Mouse (Mus musculus): Measurements from ENCODE around the gene Rnf11. TPM values are rescaled to one million over a fixed set of nuclear protein-coding genes. Genes with fewer than 3 reads are reported as not detected.
A peak's percentile ranks its signal among the peaks of the same experiment; 100 is the strongest.

Gene Rnf11
- polyA plus RNA-seq, 1 experiment from 2014 or later: 51.7 TPM

DNA sequence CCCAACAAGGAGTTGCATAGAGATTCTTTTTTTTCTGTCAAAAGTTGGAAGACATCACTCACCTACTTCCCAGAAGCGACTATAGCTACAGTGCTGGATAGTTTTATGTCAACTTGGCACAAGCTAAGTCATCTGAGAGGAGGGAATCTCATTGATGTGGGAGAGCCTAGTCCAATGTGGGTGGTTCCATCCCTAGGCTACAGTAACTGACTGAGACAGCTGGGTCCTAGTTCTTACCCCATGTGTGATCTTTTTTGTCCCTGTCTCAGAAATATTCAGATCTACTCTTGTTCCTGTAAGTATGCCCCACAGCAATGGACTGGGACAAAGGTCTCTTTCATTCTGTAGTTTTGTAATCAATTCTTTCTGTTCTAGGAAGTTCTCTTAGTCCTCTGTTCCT is 66.5 kb downstream of the Rnf11 start:
- Histone ChIP-seq H3K27ac (ENCODE audit: low read length) (no peak overlapping the region), H3K9me3 (ENCODE audit: low read length) (no peaks in the 10 kb centered on the region), H3K4me3 (ENCODE audit: low read depth, low read length) (no peak overlapping the region), H3K9ac (replicated peaks; ENCODE audit: low read depth) (no peak overlapping the region), H3K27me3 (replicated peaks; ENCODE audit: insufficient read depth, low read length) (no peaks in the 10 kb centered on the region; the same call in 1 of the 2 replicates), H3K36me3 (ENCODE audit: insufficient read depth, low read length) (no peaks in the 10 kb centered on the region), H3K4me1 (ENCODE audit: insufficient read depth, low read depth, low read length) (no peaks in the 10 kb centered on the region), H3K4me2 (replicated peaks; ENCODE audit: low read depth, low read length) (no peak overlapping the region)
- TF ChIP-seq CTCF (IDR thresholded peaks at IDR 0.05) (no peak), EP300 (IDR thresholded peaks at IDR 0.05) (no peak)
- WGBS: 68% methylated on average over 1 of the region's 1 CpGs
- DNase-seq (ENCODE audit: low spot score): no peak
- no peak for ATAC-seq

DNA sequence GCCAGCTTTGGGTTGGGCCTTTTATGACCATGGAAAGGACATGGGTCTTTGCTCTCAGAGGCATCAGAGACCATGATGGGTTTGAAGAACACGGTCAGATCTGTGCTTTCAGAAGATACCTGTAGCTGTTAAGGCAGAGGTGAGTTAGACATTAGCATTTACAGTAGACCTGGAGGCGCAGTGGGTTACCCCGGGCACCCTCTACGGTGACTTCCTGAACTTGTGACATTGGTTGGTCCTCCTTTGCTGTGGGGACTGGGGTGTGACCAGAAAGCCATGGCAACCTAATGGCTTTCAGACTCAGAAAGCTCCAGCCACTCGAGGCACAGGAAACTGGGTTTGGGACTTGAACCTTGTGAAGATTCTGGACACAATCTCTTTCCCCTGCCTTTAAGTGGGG is 72.3 kb downstream of the Rnf11 start:
- H3K4me2 ChIP-seq (replicated peaks; ENCODE audit: low read depth, low read length): no peak overlapping the region
- no peaks in the 10 kb centered on the region for H3K36me3 ChIP-seq (ENCODE audit: insufficient read depth, low read length)
- H3K4me3 ChIP-seq (ENCODE audit: low read depth, low read length): no peak overlapping the region
- H3K9me3 ChIP-seq (ENCODE audit: low read length): no peaks in the 10 kb centered on the region
- DNase-seq (ENCODE audit: low spot score): no peak
- H3K9ac ChIP-seq (replicated peaks; ENCODE audit: low read depth): no peak overlapping the region
- no peaks in the 10 kb centered on the region for H3K4me1 ChIP-seq (ENCODE audit: insufficient read depth, low read depth, low read length)
- no peaks in the 10 kb centered on the region for H3K27me3 ChIP-seq (replicated peaks; ENCODE audit: insufficient read depth, low read length)
- no peak for ATAC-seq
- TF ChIP-seq CTCF (IDR thresholded peaks at IDR 0.05) (no peak), EP300 (IDR thresholded peaks at IDR 0.05) (no peak)
- no peak overlapping the region for H3K27ac ChIP-seq (ENCODE audit: low read length)
- WGBS: 81% methylated on average over 5 of the region's 5 CpGs

DNA sequence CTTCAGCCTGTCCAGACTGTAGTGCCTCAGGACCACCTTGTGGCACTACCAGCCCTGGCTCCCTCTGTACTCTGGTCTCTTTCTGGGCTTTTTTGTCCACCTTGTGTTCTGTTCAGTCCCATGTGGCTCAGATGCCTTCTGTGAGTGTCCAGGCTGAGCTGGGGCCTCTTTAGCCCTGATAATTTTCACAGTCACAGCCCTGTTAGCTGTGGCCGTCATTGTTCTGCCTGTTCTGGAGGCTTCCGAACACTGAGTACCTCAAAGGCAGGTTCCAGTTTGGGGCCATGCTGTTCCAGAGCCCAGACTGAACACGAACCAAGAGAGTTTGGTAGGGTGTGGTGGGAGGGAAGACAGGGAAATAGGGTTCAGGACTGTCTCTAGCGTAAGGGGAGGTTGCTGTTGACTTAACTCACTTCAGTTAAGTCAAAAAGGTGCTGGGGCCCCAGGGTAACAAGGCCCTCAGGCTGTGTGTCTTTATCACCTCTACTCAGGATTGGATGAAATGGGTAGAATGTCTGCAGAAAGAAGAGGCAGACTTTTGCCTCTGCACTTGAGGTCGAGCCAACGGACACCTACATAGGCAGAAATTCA is 73.1 kb downstream of the Rnf11 start:
- H3K4me3 ChIP-seq (ENCODE audit: low read depth, low read length): no peak overlapping the region
- H3K27ac ChIP-seq (ENCODE audit: low read length): no peak overlapping the region
- H3K9ac ChIP-seq (replicated peaks; ENCODE audit: low read depth): no peak overlapping the region
- ATAC-seq (no peak), DNase-seq (ENCODE audit: low spot score) (no peak)
- H3K4me2 ChIP-seq (replicated peaks; ENCODE audit: low read depth, low read length): no peak overlapping the region
- no peaks in the 10 kb centered on the region for H3K4me1 ChIP-seq (ENCODE audit: insufficient read depth, low read depth, low read length)
- no peaks in the 10 kb centered on the region for H3K36me3 ChIP-seq (ENCODE audit: insufficient read depth, low read length)
- H3K9me3 ChIP-seq (ENCODE audit: low read length): no peaks in the 10 kb centered on the region
- H3K27me3 ChIP-seq (replicated peaks; ENCODE audit: insufficient read depth, low read length): no peaks in the 10 kb centered on the region
- TF ChIP-seq CTCF (IDR thresholded peaks at IDR 0.05): no peak
- no peak for TF ChIP-seq EP300 (IDR thresholded peaks at IDR 0.05)
- WGBS: 78% methylated on average over 6 of the region's 6 CpGs

DNA sequence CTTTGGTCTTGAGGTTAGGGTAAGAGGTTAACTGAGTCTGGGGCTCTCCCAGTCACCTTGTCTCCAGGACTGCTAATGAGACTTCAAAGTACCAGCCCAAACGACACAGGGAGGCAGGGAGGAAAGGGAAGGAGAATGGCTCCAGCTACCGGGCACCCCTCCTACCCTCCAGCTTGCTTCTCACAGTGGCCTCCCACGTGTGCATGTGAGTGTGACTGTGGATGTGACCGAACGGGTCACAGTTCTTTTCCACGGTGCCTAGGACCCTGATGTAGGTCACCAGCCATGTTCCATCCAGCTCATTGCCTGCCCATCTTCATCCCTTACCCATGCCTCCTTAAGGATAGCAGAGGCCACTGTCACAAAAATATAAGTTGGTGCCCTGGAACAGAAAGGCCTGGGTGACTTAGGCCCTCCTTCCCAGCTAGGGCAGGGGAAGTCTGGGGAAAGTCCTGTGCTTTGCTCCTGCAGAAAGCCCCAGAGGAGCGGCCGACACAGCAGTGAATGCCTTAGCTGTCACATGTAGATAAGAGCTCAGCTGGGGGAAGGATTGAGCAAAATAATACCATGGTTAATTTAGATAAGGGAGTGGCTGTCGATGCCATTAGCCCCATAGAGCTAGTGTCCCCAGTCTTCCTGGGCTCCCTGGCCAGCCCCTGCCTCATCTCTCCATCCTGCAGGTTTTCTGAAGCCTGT is 73.7 kb downstream of the Rnf11 start:
- no peaks in the 10 kb centered on the region for H3K27me3 ChIP-seq (replicated peaks; ENCODE audit: insufficient read depth, low read length)
- no peaks in the 10 kb centered on the region for H3K36me3 ChIP-seq (ENCODE audit: insufficient read depth, low read length)
- TF ChIP-seq CTCF (IDR thresholded peaks at IDR 0.05) (no peak), EP300 (IDR thresholded peaks at IDR 0.05) (no peak)
- DNase-seq (ENCODE audit: low spot score) (no peak), ATAC-seq (no peak)
- WGBS: 54% methylated on average over 9 of the region's 9 CpGs
- no peak overlapping the region for H3K4me3 ChIP-seq (ENCODE audit: low read depth, low read length)
- H3K4me1 ChIP-seq (ENCODE audit: insufficient read depth, low read depth, low read length): peaks cover 4% of the 10 kb centered on the region; the same call in 1 of the 2 replicates
- no peak overlapping the region for H3K9ac ChIP-seq (replicated peaks; ENCODE audit: low read depth)
- H3K9me3 ChIP-seq (ENCODE audit: low read length): no peaks in the 10 kb centered on the region
- H3K27ac ChIP-seq (ENCODE audit: low read length): no peak overlapping the region
- H3K4me2 ChIP-seq (replicated peaks; ENCODE audit: low read depth, low read length): no peak overlapping the region

DNA sequence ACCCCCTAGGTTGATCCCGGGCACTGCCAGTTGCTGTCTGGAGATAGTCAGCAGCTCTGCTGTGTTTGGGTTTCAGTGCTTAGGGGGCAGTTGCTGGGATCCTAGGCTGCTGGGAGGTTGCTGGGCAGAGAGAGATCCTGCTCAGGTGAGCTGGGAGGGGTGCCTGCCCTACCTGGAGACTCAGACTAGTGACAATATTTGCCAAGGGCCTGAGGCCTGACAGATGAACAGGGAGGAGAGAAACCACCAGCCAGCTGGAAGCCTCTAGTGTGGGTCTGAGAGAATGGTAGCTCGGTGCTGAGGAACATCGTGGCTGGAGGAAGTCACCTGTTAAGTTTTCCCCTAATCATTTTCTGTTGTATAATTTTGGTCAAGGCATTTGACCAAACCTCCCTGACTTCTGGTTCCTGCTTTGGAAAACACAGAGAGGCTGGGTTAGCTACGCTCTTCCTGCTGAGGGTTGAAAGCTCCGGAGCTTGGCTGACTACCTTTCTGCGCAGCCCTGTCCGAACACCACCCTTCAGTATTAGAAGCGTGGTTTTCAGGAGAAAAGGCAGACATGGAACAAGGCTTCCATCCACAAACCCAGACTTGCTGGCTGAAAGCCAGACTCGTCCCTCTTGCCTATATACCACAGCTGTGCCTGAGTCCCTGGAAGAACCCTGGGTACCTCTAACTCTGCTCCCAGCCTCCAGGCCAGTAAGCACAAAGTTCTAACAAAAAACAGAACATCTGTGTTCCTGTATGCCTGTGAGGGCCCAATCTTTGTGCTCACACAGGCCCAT is 76.6 kb downstream of the Rnf11 start:
- H3K4me3 ChIP-seq (ENCODE audit: low read depth, low read length): no peak overlapping the region
- TF ChIP-seq CTCF (IDR thresholded peaks at IDR 0.05) (no peak), EP300 (IDR thresholded peaks at IDR 0.05) (no peak)
- no peaks in the 10 kb centered on the region for H3K27me3 ChIP-seq (replicated peaks; ENCODE audit: insufficient read depth, low read length)
- ATAC-seq (no peak), DNase-seq (ENCODE audit: low spot score) (no peak)
- H3K9me3 ChIP-seq (ENCODE audit: low read length): no peaks in the 10 kb centered on the region
- no peak overlapping the region for H3K27ac ChIP-seq (ENCODE audit: low read length)
- WGBS: 69% methylated on average over 9 of the region's 9 CpGs
- peaks cover 4% of the 10 kb centered on the region; the same call in 1 of the 2 replicates for H3K4me1 ChIP-seq (ENCODE audit: insufficient read depth, low read depth, low read length)
- H3K4me2 ChIP-seq (replicated peaks; ENCODE audit: low read depth, low read length): peak overlapping the region; percentile 96
- no peaks in the 10 kb centered on the region for H3K36me3 ChIP-seq (ENCODE audit: insufficient read depth, low read length)
- no peak overlapping the region for H3K9ac ChIP-seq (replicated peaks; ENCODE audit: low read depth)

DNA sequence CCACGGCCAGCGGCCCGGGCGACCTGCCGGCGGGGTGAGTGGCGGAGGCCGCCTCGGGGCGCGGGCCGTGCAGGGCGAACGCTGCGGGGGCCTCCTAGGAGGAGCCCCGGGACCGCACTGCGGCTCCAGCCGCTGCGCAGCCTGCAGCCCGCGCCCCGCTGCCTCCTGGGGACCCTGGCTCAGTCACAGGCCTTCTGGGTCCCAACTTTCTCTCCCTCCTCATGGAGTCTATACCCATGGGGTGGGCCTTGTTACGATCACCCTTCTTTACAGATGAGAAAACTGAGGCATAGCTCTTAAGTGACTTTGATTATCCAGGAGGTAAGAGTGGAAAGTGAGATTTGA is 77.4 kb downstream of the Rnf11 start:
- no peak for ATAC-seq
- peak overlapping the region; percentile 96 for H3K4me2 ChIP-seq (replicated peaks; ENCODE audit: low read depth, low read length)
- no peaks in the 10 kb centered on the region for H3K36me3 ChIP-seq (ENCODE audit: insufficient read depth, low read length)
- 5% methylated on average over 22 of the region's 24 CpGs for WGBS
- H3K4me3 ChIP-seq (ENCODE audit: low read depth, low read length): peak overlapping the region; percentile 55
- H3K27ac ChIP-seq (ENCODE audit: low read length): no peak overlapping the region
- H3K9me3 ChIP-seq (ENCODE audit: low read length): no peaks in the 10 kb centered on the region
- peak overlapping the region; percentile 41; the same call in 1 of the 2 replicates for H3K9ac ChIP-seq (replicated peaks; ENCODE audit: low read depth)
- no peaks in the 10 kb centered on the region for H3K27me3 ChIP-seq (replicated peaks; ENCODE audit: insufficient read depth, low read length)
- H3K4me1 ChIP-seq (ENCODE audit: insufficient read depth, low read depth, low read length): peaks cover 4% of the 10 kb centered on the region; the same call in 1 of the 2 replicates
- TF ChIP-seq EP300 (IDR thresholded peaks at IDR 0.05): no peak
- no peak for TF ChIP-seq CTCF (IDR thresholded peaks at IDR 0.05)
- DNase-seq (ENCODE audit: low spot score): no peak
